Mouse (Mus musculus) CH12.LX (cell line): ENCODE results near the gene Cdca5. TPM values are rescaled to one million over a fixed set of nuclear protein-coding genes. Genes with fewer than 3 reads are reported as not detected.

Experiments used
- DNase-seq: peaks from one replicate; pipeline ENCODE4 v3.0.0-alpha.2; 2013; ENCODE audit errors: extremely low read depth
- H3K27ac ChIP-seq: 2 replicates; pipeline ENCODE4 v1.5.1; 2012; ENCODE audit warnings: low read depth, mild to moderate bottlenecking, control low read depth, moderate library complexity; ENCODE audit not compliant: insufficient read depth
- H3K27me3 ChIP-seq: replicated peaks from 2 replicates; pipeline ENCODE3; 2012; ENCODE audit warnings: inconsistent platforms
- H3K36me3 ChIP-seq, 2 experiments: replicated peaks in 1 of 2; 2 replicates each; pipeline versions ENCODE3 to v1.6.1; 2012; ENCODE audit warnings: inconsistent platforms in 1 of 2, low read length in 1 of 2, mild to moderate bottlenecking in 1 of 2, mixed read lengths in 1 of 2, moderate library complexity in 1 of 2; ENCODE audit not compliant: control insufficient read depth in 1 of 2, insufficient read depth in 1 of 2
- H3K4me1 ChIP-seq, 2 experiments: 2 replicates each; pipeline ENCODE4 v1.6.1; 2012; ENCODE audit warnings: inconsistent platforms in 1 of 2, moderate library complexity in 1 of 2; ENCODE audit not compliant: insufficient read depth in 2 of 2, control insufficient read depth in 1 of 2
- H3K4me2 ChIP-seq: 2 replicates; pipeline ENCODE4 v1.6.1; 2012; ENCODE audit warnings: low read depth, mild to moderate bottlenecking, control low read depth; ENCODE audit not compliant: poor library complexity, insufficient read depth, severe bottlenecking
- H3K4me3 ChIP-seq, 3 experiments: fragments of 150-350 bp in 1 of 3; sonication (generic) in 1 of 3; replicated peaks in 1 of 3; 2 replicates each; pipeline versions ENCODE3 to v1.5.1; 2011 to 2012; ENCODE audit warnings: low read depth in 2 of 3, low read length in 2 of 3, mild to moderate bottlenecking in 2 of 3, moderate library complexity in 2 of 3, control low read depth in 1 of 3, improper control_type of control experiment in 1 of 3, inconsistent platforms in 1 of 3, mixed read lengths in 1 of 3; ENCODE audit not compliant: poor library complexity in 1 of 3
- H3K79me2 ChIP-seq: replicated peaks from 2 replicates; pipeline ENCODE4 v1.6.1; 2012; ENCODE audit warnings: mild to moderate bottlenecking, moderate library complexity; ENCODE audit not compliant: control insufficient read depth, poor library complexity, insufficient read depth, severe bottlenecking; ENCODE audit errors: extremely low read depth
- H3K9ac ChIP-seq: 2 replicates; pipeline ENCODE4 v1.6.1; 2012; ENCODE audit warnings: low read depth, mild to moderate bottlenecking, control low read depth, moderate library complexity; ENCODE audit not compliant: insufficient read depth
- H3K9me3 ChIP-seq: replicated peaks from 2 replicates; pipeline ENCODE3; 2012; ENCODE audit warnings: low read length, inconsistent platforms, mixed read lengths
- CHD2 ChIP-seq: IDR thresholded peaks from 2 replicates; pipeline ENCODE4 v1.6.1; 2011; ENCODE audit warnings: low read length, improper control_type of control experiment
- EP300 ChIP-seq: IDR thresholded peaks from 2 replicates; pipeline ENCODE4 v1.6.1; 2011; ENCODE audit warnings: low read length, improper control_type of control experiment
- ETS1 ChIP-seq: conservative IDR thresholded peaks from 2 replicates; pipeline ENCODE4 v1.6.1; 2012; ENCODE audit warnings: low read depth, mild to moderate bottlenecking, inconsistent platforms, low read length, improper control_type of control experiment, moderate library complexity
- GABPA ChIP-seq: IDR thresholded peaks from 2 replicates; pipeline ENCODE4 v1.6.1; 2012; ENCODE audit warnings: low read depth, low read length, improper control_type of control experiment, inconsistent platforms; ENCODE audit not compliant: insufficient replicate concordance
- HCFC1 ChIP-seq: IDR thresholded peaks from 2 replicates; pipeline ENCODE4 v1.6.1; 2012; ENCODE audit warnings: low read depth, mild to moderate bottlenecking, inconsistent platforms, low read length, improper control_type of control experiment
- JUND ChIP-seq: conservative IDR thresholded peaks from 2 replicates; pipeline ENCODE4 v1.6.1; 2011; ENCODE audit warnings: low read depth, low read length, improper control_type of control experiment
- KAT2A ChIP-seq: IDR thresholded peaks from 2 replicates; pipeline ENCODE4 v1.6.1; 2012; ENCODE audit warnings: low read length, improper control_type of control experiment, inconsistent platforms; ENCODE audit not compliant: insufficient replicate concordance
- MAFK ChIP-seq: IDR thresholded peaks from 2 replicates; pipeline ENCODE4 v1.6.1; 2011; ENCODE audit warnings: low read length, improper control_type of control experiment; ENCODE audit not compliant: insufficient replicate concordance
- MAZ ChIP-seq: IDR thresholded peaks from 2 replicates; pipeline ENCODE4 v1.6.1; 2012; ENCODE audit warnings: low read depth, mild to moderate bottlenecking, inconsistent platforms, low read length, improper control_type of control experiment, moderate library complexity
- MEF2A ChIP-seq: IDR thresholded peaks from 2 replicates; pipeline ENCODE4 v1.6.1; 2014; ENCODE audit warnings: low read depth, mild to moderate bottlenecking, inconsistent platforms, low read length, improper control_type of control experiment, borderline replicate concordance
- POLR2A ChIP-seq: IDR thresholded peaks from 2 replicates; pipeline ENCODE4 v1.6.1; 2011; ENCODE audit warnings: low read depth, mild to moderate bottlenecking, improper control_type of control experiment, low read length
- POLR2AphosphoS2 ChIP-seq: IDR thresholded peaks from 2 replicates; pipeline ENCODE4 v1.6.1; 2011; ENCODE audit warnings: low read depth, low read length, improper control_type of control experiment
- SIN3A ChIP-seq: IDR thresholded peaks from 2 replicates; pipeline ENCODE4 v1.6.1; 2012; ENCODE audit warnings: low read length, improper control_type of control experiment, inconsistent platforms
- SMC3 ChIP-seq: IDR thresholded peaks from 2 replicates; pipeline ENCODE4 v1.6.1; 2011; ENCODE audit warnings: low read depth, low read length, improper control_type of control experiment
- TCF12 ChIP-seq: IDR thresholded peaks from 2 replicates; pipeline ENCODE4 v1.6.1; 2014; ENCODE audit warnings: low read depth, mild to moderate bottlenecking, inconsistent platforms, low read length, improper control_type of control experiment
- UBTF ChIP-seq: IDR thresholded peaks from 2 replicates; pipeline ENCODE4 v1.6.1; 2012; ENCODE audit warnings: low read depth, mild to moderate bottlenecking, inconsistent platforms, low read length, improper control_type of control experiment, moderate library complexity
- ZMIZ1 ChIP-seq: IDR thresholded peaks from 2 replicates; pipeline ENCODE4 v1.6.1; 2012; ENCODE audit warnings: low read depth, mild to moderate bottlenecking, inconsistent platforms, low read length, improper control_type of control experiment
- ZNF384 ChIP-seq: IDR thresholded peaks from 2 replicates; pipeline ENCODE4 v1.6.1; 2012; ENCODE audit warnings: low read depth, low read length, improper control_type of control experiment, inconsistent platforms
- dilution Hi-C: fragments of 300-500 bp; cut with MboI; formaldehyde crosslinking; loops from 2 replicates; pipeline ENCODE4 v1.14.3; 2020; ENCODE audit warnings: low sequenced_read_pairs; ENCODE audit not compliant: extremely low pct_unique_long_range_greater_than_20kb, extremely low pct_ligation_motif_present
- in situ Hi-C: fragments of 300-500 bp; cut with MboI; formaldehyde crosslinking; loops from 3 replicates; pipeline ENCODE4 v1.14.3; 2019; ENCODE audit warnings: low sequenced_read_pairs, low pct_ligation_motif_present, low pct_unique_long_range_greater_than_20kb, mixed read lengths
- polyA plus RNA-seq: library from polyadenylated mRNA; unstranded; fragments of >175 nt; gene quantifications from 2 replicates; pipeline ENCODE4 v1.2.1, GENCODE M21; 2012; ENCODE audit warnings: low read depth; ENCODE audit not compliant: insufficient read length
- total RNA-seq, 2 experiments: library from RNA; depleted of rRNA; stranded (reverse); fragments of 300-350 nt in 1 of 2; fragments of >200 nt in 1 of 2; gene quantifications; 2 replicates each; pipeline ENCODE4 v1.2.3; 2012 to 2014

Gene Cdca5
- total and polyA plus RNA-seq, 3 experiments, result 51.5 to 80.6 (median 62.7) TPM

DNA sequence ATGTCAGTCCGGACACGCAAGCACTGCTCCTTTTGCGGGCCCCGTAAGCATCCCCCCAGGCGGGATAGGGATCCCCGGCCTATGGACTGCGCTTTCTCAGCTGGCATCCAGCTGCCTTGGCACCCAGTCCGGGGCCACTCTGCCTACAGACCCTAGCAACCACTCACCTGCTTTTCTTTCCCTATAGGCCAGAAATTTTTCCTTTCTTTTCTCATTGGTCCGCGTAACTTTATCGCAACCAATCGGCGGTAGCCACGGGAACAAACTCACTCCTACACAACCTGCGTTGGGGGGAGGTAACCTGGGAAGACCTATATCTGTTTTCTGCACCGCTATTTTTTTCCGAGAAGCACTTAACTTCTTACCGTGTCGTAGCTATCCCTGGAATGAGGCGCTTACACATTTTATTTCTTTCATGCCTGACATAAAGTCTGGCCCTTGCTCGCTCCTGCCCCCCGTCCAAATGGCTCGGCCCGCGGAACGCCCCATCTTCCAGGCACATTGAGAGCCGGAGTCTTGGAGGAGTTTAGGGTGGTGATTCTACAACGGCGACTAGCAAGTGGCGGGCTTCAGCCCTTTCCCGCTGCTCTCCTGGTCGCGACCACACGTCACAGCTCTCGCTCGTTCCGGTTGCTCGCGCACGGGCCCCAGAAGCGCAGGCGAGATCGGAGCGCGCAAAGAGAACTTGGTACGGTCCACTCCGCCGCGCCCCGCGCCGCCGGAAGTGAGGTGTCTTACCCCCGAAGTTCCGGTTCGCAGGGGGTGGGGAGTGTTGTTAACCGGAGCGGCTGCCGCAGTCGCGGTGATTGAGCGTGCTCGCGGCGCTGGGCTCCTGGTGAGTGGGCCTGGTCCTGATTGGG lies 38.3 kb upstream of the Cdca5 start, which contains the start of gene Syvn1 (continued):
- TF ChIP-seq POLR2A (peak; percentile 78), TCF12 (peak; percentile 66), KAT2A (0 out of 2 replicates have a peak, but pooled peaks have one; percentile 62), UBTF (no peak), EP300 (no peak), GABPA (no peak), MAFK (no peak), ETS1 (no peak; the same call in 1 of the 2 replicates), SIN3A (peak; percentile 84), CHD2 (peak; percentile 98), ZMIZ1 (peak; percentile 91), HCFC1 (peak; percentile 75)

DNA sequence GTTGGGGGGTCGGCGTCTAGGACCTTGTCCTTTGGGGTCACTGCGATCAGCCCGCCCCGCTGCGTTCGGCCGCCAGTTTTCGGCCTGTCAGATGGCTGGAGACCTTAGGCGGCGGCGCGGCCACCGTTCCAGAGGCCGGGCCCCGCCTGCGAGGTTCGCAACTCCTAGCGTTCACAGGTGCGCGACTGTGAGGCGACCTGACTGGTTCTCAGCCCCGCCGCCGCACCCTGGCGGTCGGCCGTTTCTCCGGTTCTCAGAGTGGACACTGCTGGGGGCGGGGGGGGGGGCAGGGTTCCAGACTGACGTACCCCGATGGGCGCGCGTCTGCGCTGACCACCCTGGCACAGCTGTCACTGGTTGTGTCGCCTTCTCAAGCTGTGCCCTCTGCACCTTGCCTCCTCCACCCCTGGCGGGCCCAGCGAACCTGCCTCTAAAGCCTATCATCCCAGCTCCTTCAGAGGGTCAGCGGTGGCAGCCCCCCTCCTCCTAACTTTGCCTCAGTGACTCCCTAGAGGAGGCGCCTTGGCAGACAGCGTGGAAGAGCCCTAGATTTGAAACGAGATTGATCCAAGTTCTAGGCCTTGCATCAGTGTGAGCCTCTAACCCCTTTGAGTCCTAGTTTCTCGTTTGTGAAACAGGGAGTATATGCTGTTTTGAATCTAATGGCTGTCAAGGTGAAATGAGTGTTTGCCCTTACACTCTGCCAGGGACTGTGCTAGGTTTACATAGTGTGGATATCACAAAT lies 37.5 kb upstream of the Cdca5 start:
- dilution Hi-C loops (no loop called here), in situ Hi-C loops (no loop called here)
- TF ChIP-seq UBTF (peak; percentile 42; the same call in 1 of the 2 replicates), ZMIZ1 (no peak; the same call in 1 of the 2 replicates), MAZ (peak; percentile 5; the same call in 1 of the 2 replicates), ETS1 (no peak), POLR2AphosphoS2 (0 out of 2 replicates have a peak, but pooled peaks have one; percentile 2)
- H3K27ac ChIP-seq, result peak overlapping the region; percentile 99
- peak overlapping the region; percentile 97 for H3K9ac ChIP-seq
- H3K9me3 ChIP-seq, result no peaks in the 10 kb centered on the region
- peak overlapping the region; percentile 82 to 99 (median 98) for H3K4me3 ChIP-seq
- H3K79me2 ChIP-seq, result peaks cover 48% of the 10 kb centered on the region
- peaks cover 28 to 58% of the 10 kb centered on the region in 2 experiments for H3K4me1 ChIP-seq
- no peak for DNase-seq
- H3K36me3 ChIP-seq, result peaks cover 40 to 43% of the 10 kb centered on the region in 2 experiments
- no peaks in the 10 kb centered on the region for H3K27me3 ChIP-seq
- peak overlapping the region; percentile 93 for H3K4me2 ChIP-seq

DNA sequence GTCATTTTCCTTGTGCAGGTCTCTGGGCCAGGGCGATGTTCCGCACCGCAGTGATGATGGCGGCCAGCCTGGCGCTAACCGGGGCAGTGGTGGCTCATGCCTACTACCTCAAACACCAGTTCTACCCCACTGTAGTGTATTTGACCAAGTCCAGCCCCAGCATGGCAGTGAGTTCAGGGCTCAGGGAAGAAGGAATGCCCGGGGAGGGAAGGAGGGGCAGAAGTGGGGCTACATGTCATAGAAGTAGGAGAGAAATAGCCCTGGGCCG lies 37.0 kb upstream of the Cdca5 start:
- Histone ChIP-seq H3K36me3 (peaks cover 45 to 48% of the 10 kb centered on the region in 2 experiments), H3K4me2 (peak overlapping the region; percentile 93), H3K9me3 (no peaks in the 10 kb centered on the region), H3K4me1 (peaks cover 30 to 58% of the 10 kb centered on the region in 2 experiments), H3K27ac (peak overlapping the region; percentile 99), H3K4me3 (peak overlapping the region; percentile 82 to 99 (median 98)), H3K9ac (peak overlapping the region; percentile 97), H3K27me3 (no peaks in the 10 kb centered on the region), H3K79me2 (peaks cover 50% of the 10 kb centered on the region)
- dilution Hi-C loops, result no loop called here
- DNase-seq, result no peak
- TF ChIP-seq SMC3, result no peak
- TF ChIP-seq ZNF384, result no peak
- TF ChIP-seq JUND, result no peak
- TF ChIP-seq MEF2A, result no peak
- in situ Hi-C loops, result no loop called here
